Mouse (Mus musculus) liver, embryonic 15.5 days (tissue): ENCODE measurements around the gene Hist2h3c2. TPM values are rescaled to one million over a fixed set of nuclear protein-coding genes. Genes with fewer than 3 reads are reported as not detected.

ENCODE experiments used
- ATAC-seq: fragments of 200-750 bp; cut with Nextera tagmentation; 2 replicates; pipeline ENCODE4 v1.8.0; 2017; ENCODE audit warnings: moderate number of reproducible peaks, mild to moderate bottlenecking, moderate library complexity; ENCODE audit not compliant: insufficient read depth
- H3K27ac ChIP-seq: fragments of 300-500 bp; sonication (generic); replicated peaks from 2 replicates; pipeline ENCODE4 v1.5.1; 2015; ENCODE audit warnings: mild to moderate bottlenecking, inconsistent platforms
- H3K27me3 ChIP-seq: fragments of 300-500 bp; sonication (generic); 2 replicates; pipeline ENCODE4 v1.6.1; 2015; ENCODE audit warnings: mild to moderate bottlenecking, inconsistent platforms
- H3K36me3 ChIP-seq: fragments of 300-500 bp; sonication (generic); replicated peaks from 2 replicates; pipeline ENCODE4 v1.6.1; 2015; ENCODE audit warnings: moderate library complexity, mild to moderate bottlenecking, inconsistent platforms
- H3K4me1 ChIP-seq: fragments of 300-500 bp; sonication (generic); replicated peaks from 2 replicates; pipeline ENCODE4 v1.6.1; 2015; ENCODE audit warnings: inconsistent platforms
- H3K4me2 ChIP-seq: fragments of 300-500 bp; sonication (generic); 2 replicates; pipeline ENCODE4 v1.6.1; 2015; ENCODE audit warnings: moderate library complexity, mild to moderate bottlenecking, inconsistent platforms
- H3K4me3 ChIP-seq: fragments of 300-500 bp; sonication (generic); replicated peaks from 2 replicates; pipeline ENCODE4 v1.5.1; 2015; ENCODE audit warnings: mild to moderate bottlenecking, inconsistent platforms
- H3K9ac ChIP-seq: fragments of 300-500 bp; sonication (generic); 2 replicates; pipeline ENCODE4 v1.6.1; 2015; ENCODE audit warnings: moderate library complexity, mild to moderate bottlenecking, inconsistent platforms
- H3K9me3 ChIP-seq: fragments of 300-500 bp; sonication (generic); replicated peaks from 2 replicates; pipeline ENCODE4 v1.6.1; 2016; ENCODE audit warnings: inconsistent platforms
- WGBS: fragments of 180-500 bp; shearing (Covaris S2); methylation state at CpG from one replicate; pipeline ENCODE4 v1.1.7; 2015; ENCODE audit warnings: mixed read lengths; ENCODE audit not compliant: insufficient replicate concordance; 5-methylcytosine and 5-hydroxymethylcytosine counted together
- polyA plus RNA-seq: library from polyadenylated mRNA; unstranded; fragments of >200 nt; fragmentation: Nextera tagmentation; extraction: Ambion mirVana; gene quantifications from 2 replicates; pipeline ENCODE4 v1.2.1, GENCODE M21; 2015

The Hist2h3c2 gene
- polyA plus RNA-seq, 1 experiment from 2014 or later, result 13.6 TPM

DNA sequence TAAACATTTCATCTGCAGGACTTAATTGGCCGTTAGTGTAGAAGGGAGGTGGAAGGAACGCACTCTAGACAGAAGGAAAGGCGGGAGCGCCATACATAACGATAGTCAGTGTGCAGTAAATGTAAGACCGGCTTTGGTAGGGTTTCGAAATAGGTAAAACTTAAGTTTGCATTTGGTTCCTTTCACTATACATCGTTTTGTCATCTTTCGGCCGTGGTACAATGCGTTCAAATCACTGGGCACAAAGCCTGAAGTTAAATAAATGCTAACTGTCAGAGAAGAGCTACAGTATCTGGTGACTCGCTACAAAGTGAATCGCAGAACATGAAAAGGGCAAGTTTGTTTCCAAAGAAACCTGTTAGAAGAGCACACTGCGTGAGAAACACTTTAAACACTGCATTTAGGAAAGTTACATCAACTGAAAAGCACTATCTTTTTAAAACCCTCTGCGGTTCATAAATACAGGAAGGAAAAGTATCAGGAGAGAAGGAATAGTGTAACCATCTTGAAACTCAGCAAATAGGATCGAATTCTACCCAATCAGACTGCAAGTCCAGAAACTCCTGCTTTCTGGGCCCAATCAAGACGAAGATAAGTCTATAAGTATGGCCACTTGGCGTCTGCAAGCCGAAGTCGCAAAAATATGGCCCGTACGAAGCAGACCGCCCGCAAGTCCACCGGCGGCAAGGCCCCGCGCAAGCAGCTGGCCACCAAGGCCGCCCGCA is 29.3 kb upstream of the Hist2h3c2 start, which contains the start of gene Hist2h3b:
Hist2h3b (plus strand) TSS at position 604 of the 725 bp plus-strand sequence.
- H3K9me3 ChIP-seq, result no peaks in the 10 kb centered on the region
- peak within 1 kb of the TSS; percentile 74 for H3K9ac ChIP-seq
- peaks cover 46% of the 10 kb centered on the region for H3K4me1 ChIP-seq
- H3K27me3 ChIP-seq, result no peaks in the 10 kb centered on the region
- peak; percentile 35 for ATAC-seq
- no peaks in the 10 kb centered on the region for H3K36me3 ChIP-seq
- peak within 1 kb of the TSS; percentile 100 for H3K27ac ChIP-seq
- H3K4me2 ChIP-seq, result peak within 1 kb of the TSS; percentile 70
- 20% methylated on average over 30 of the region's 30 CpGs for WGBS
- H3K4me3 ChIP-seq, result peak within 1 kb of the TSS; percentile 66

DNA sequence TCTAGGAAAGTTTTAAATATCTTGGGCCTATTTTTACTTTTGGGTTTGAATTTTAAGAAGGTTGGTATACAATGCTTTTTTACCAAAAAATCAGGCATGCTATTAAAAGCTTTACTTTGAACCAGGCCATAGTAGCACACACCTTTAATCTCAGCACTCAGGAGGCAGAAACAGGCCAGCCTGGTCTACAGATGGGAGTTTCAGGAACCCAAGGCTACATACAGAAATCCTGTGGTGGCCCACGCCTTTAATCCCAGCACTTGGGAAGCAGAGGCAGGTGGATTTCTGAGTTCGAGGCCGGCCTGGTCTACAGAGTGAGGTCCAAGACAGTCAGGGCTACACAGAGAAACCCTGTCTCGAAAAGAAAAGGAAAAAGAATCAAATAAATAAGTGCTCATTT is 28.6 kb upstream of the Hist2h3c2 start:
- Histone ChIP-seq H3K4me2 (peak overlapping the region; percentile 61), H3K27me3 (no peaks in the 10 kb centered on the region), H3K27ac (peak overlapping the region; percentile 91), H3K9me3 (no peaks in the 10 kb centered on the region), H3K9ac (peak overlapping the region; percentile 54; the same call in 1 of the 2 replicates), H3K36me3 (no peaks in the 10 kb centered on the region), H3K4me1 (peaks cover 46% of the 10 kb centered on the region), H3K4me3 (peak overlapping the region; percentile 45)
- no peak for ATAC-seq
- 68% methylated on average over 4 of the region's 4 CpGs for WGBS

DNA sequence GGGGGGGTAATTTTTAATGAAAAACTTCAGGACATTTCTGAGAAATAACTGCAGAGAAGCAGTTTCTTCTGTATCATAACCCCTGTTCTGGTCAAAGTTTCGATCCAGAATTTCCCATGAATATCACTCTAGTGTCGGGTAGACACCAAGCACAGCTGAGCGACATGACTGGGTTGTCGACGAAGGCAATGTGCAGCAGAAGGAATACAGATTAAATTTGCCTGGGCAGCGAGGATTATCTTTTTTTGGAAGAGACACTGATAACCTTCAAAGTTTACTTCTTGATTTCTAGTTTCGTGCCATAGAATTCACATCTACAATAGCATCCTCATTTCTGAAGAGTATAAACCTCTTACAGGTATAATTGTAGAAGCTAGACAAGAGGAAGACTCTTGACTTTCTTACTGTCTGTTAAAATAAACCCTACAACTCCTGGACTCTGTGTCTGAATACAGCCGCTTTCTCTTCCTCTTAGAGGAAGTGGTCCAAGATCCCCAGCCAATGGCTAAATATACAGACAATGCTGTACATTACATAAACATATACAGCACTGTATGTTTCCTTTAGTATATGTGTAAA is 27.3 kb upstream of the Hist2h3c2 start:
- peaks cover 59% of the 10 kb centered on the region for H3K4me1 ChIP-seq
- peak overlapping the region; percentile 4 for H3K9ac ChIP-seq
- H3K27ac ChIP-seq, result peak overlapping the region; percentile 75
- H3K27me3 ChIP-seq, result no peaks in the 10 kb centered on the region
- no peaks in the 10 kb centered on the region for H3K9me3 ChIP-seq
- H3K4me2 ChIP-seq, result peak overlapping the region; percentile 16; the same call in 1 of the 2 replicates
- no peak overlapping the region for H3K4me3 ChIP-seq
- 45% methylated on average over 8 of the region's 8 CpGs for WGBS
- H3K36me3 ChIP-seq, result no peaks in the 10 kb centered on the region
- ATAC-seq, result no peak

DNA sequence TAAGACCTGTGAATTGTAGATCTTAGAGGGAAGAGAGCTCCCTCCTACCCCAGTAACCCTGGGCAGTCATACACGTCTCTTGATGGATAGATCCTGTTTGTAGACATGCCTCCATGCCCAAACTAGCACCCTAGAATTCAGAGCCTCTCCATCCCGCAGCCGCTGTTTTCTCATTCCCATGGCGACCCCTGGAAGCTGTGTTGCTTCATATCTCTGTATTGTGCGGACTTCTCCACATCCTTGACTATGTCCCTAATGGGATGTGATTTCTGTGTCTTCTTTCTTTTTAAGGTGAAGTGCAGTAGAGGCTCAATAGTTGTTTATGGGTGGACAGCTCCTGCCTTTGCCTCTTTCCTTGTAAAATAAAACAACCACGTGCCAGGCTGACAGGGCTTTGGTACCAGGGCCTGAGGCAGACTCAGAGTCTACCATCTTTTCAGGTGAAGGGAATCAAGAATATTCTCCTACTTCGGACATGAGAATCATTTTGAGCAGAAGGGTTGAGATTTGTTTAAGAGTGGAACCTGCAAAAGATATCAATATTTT is 25.6 kb upstream of the Hist2h3c2 start:
- no peak for ATAC-seq
- Histone ChIP-seq H3K9ac (peak overlapping the region; percentile 70), H3K9me3 (no peaks in the 10 kb centered on the region), H3K27ac (peak overlapping the region; percentile 100), H3K27me3 (no peaks in the 10 kb centered on the region), H3K4me2 (peak overlapping the region; percentile 80), H3K4me3 (peak overlapping the region; percentile 64), H3K4me1 (peaks cover 55% of the 10 kb centered on the region), H3K36me3 (no peaks in the 10 kb centered on the region)
- WGBS, result 55% methylated on average over 7 of the region's 7 CpGs

DNA sequence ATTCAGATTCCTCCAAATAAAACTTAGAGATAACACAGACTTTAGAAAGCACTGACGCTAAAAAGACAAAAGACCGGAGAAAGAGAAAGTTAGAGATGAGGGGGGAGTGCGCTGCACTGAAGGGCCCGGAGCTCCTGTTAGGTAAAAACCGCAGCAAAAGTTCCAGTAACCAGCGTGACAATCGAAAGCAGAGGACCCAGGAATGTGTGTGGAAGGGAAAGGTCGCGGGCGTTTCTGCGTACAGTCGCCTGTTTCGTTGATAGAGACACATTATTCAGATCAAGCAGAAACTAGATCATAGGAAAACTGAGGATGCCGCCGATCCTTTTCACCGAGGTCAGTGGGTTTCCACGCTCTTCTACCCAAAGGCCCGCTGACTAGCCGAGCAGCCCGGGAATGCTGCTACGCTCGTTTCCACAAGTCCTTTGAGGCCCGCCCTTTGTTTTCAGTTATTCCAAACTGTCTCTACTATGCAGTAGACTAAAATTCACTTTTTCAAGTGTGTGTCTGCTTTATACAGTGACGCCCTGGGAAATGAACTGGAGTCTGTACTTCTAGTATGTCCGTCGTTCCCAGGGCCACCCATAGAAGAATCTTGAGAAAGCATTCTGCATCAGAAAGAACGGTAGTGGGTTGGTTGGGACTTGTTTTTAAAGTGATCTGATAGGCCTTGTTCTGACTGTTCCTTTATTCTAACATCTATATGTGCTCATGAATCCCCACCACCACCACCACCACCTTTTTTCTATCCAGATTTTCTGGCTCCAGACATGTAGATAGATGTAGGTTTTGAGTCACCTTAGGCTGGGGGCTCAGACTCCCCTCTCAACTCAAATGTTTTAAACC is 24.9 kb upstream of the Hist2h3c2 start:
- no peak for ATAC-seq
- Histone ChIP-seq H3K27me3 (no peaks in the 10 kb centered on the region), H3K4me3 (peak overlapping the region; percentile 64), H3K36me3 (no peaks in the 10 kb centered on the region), H3K9me3 (no peaks in the 10 kb centered on the region), H3K27ac (peak overlapping the region; percentile 100), H3K4me2 (peak overlapping the region; percentile 80), H3K9ac (peak overlapping the region; percentile 70), H3K4me1 (peaks cover 55% of the 10 kb centered on the region)
- 5% methylated on average over 27 of the region's 27 CpGs for WGBS

DNA sequence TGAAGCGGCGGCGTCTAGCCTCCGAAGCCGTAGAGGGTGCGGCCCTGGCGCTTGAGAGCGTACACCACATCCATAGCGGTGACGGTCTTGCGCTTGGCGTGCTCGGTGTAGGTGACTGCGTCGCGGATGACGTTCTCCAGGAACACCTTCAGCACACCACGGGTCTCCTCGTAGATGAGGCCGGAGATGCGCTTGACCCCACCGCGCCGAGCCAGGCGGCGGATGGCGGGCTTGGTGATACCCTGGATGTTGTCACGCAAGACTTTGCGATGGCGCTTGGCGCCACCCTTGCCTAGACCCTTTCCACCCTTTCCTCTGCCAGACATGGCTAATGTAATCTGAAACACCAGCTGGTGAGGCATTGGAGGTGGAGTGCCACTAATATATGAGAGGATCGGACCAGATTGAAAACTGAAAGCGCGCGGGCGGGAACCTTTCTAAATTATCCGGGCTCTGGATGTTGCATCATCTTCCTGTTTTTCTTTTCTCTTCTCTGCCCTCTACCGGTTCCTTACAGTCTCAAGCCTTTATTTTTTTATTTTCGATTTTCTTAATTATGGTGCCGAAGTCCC is 24.1 kb upstream of the Hist2h3c2 start, which contains the start of gene Hist2h4:
Hist2h4 (minus strand) TSS at position 333 of the 572 bp plus-strand sequence.
- Histone ChIP-seq H3K27me3 (no peaks in the 10 kb centered on the region), H3K4me1 (peaks cover 52% of the 10 kb centered on the region), H3K9me3 (no peaks in the 10 kb centered on the region), H3K4me3 (peak within 1 kb of the TSS; percentile 64), H3K27ac (peak within 1 kb of the TSS; percentile 100), H3K36me3 (no peaks in the 10 kb centered on the region), H3K4me2 (peak within 1 kb of the TSS; percentile 80), H3K9ac (peak within 1 kb of the TSS; percentile 70)
- WGBS, result under 1% methylated on average over 40 of the region's 40 CpGs
- peak; percentile 86 for ATAC-seq

DNA sequence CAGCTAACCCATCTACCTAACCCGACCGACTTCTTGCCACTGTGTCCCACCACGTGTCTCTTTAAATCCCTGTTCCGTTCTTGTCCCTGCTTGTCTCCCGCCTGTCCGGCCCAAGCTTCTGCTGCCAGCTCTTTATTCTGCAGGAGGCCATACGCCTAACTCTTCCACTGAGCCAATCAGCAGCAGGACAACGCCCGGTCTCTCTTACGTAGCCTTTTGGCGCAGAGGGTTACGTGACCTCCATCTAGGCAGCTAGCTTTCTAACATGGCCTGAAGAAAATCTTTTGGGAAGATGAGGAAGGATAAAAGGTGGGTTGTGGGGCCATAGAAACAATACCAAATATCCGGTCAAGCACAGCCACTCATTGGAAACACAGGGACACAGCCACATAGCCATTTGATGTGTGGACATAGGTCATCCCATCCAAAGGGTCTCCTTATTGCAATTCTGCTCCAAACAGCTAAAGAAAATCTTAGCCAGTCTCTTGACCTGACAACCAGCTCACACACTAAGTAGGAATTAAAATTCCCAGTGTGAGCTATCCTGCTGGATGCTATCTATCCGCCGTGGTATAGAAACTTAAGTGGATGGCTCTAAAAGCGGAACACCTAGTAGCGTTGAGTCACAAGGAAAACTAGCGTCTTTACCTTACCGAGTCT is 23.4 kb upstream of the Hist2h3c2 start:
- ATAC-seq, result peak; percentile 71
- peak overlapping the region; percentile 70 for H3K9ac ChIP-seq
- under 1% methylated on average over 19 of the region's 19 CpGs for WGBS
- H3K27me3 ChIP-seq, result no peaks in the 10 kb centered on the region
- H3K9me3 ChIP-seq, result no peaks in the 10 kb centered on the region
- no peaks in the 10 kb centered on the region for H3K36me3 ChIP-seq
- peak overlapping the region; percentile 100 for H3K27ac ChIP-seq
- peak overlapping the region; percentile 64 for H3K4me3 ChIP-seq
- peaks cover 47% of the 10 kb centered on the region for H3K4me1 ChIP-seq
- H3K4me2 ChIP-seq, result peak overlapping the region; percentile 80

DNA sequence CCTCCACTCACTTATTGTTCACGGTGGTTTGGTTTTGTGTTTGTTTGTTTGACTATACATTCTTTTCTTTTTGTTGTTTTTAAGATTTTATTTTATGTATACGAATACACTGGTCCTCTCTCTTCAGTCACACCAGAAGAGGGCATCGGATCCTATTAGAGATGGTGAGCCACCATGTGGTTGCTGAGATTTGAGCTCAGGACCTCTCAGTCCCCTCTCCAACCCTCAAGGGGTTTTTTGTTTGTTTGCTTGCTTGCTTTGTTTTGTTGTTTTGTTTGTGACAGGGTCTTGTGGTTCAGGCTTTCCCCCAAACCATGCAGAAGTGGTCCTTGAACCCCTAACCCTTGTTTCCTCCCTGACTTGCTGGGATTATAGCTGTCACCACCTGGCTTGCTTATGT is 22.7 kb upstream of the Hist2h3c2 start:
- Histone ChIP-seq H3K4me3 (peak overlapping the region; percentile 64), H3K36me3 (no peaks in the 10 kb centered on the region), H3K9me3 (no peaks in the 10 kb centered on the region), H3K27me3 (no peaks in the 10 kb centered on the region), H3K27ac (peak overlapping the region; percentile 100), H3K4me2 (peak overlapping the region; percentile 80), H3K9ac (peak overlapping the region; percentile 70), H3K4me1 (peaks cover 46% of the 10 kb centered on the region)
- no peak for ATAC-seq
- 55% methylated on average over 3 of the region's 3 CpGs for WGBS

DNA sequence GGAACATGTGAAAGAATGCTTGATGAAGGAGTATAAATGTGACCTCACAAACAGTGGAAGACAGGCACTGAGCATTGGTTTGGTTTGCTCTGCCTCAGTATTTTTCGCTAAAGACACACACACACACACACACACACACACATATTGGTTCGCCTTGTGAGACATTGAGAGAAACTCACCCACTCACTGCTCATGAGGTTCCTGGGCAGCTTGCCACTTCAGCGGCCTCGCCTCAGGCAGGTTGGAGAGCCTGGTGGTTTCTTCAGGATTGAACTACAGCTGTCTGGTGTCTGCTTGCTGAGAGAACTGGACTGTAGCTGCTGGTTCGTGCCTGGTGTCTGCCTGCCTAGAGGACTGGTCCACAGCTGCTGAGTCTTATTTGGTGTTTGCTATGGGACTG is 21.3 kb upstream of the Hist2h3c2 start:
- H3K4me3 ChIP-seq, result no peak overlapping the region
- no peak overlapping the region for H3K9ac ChIP-seq
- H3K27me3 ChIP-seq, result no peaks in the 10 kb centered on the region
- H3K27ac ChIP-seq, result no peak overlapping the region
- H3K9me3 ChIP-seq, result no peaks in the 10 kb centered on the region
- peaks cover 47% of the 10 kb centered on the region for H3K4me1 ChIP-seq
- H3K36me3 ChIP-seq, result no peaks in the 10 kb centered on the region
- ATAC-seq, result no peak
- no peak overlapping the region for H3K4me2 ChIP-seq
- WGBS, result 70% methylated on average over 5 of the region's 5 CpGs

DNA sequence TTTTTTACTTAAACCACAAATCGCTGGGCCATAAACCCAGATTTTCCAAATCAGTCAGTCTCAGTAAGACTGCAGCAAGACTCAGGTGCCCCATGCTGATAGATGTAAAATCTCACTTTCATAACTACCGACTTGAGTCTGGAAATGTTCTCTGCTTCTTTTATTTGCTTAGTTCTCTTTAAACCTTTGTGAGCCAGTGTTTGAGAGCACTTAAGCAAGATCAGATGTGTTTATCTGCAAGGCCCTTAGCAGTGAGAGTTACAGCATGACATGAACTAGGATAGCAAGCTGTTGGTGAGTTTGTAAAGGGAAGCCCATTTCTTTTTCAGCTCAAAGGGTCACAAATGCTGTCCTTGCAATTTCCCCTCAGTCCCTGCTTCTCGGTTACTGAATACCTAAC is 18.3 kb upstream of the Hist2h3c2 start:
- Histone ChIP-seq H3K9ac (no peak overlapping the region), H3K4me2 (no peak overlapping the region), H3K9me3 (no peaks in the 10 kb centered on the region), H3K4me1 (peaks cover 54% of the 10 kb centered on the region), H3K27ac (no peak overlapping the region; the same call in 1 of the 2 replicates), H3K27me3 (no peaks in the 10 kb centered on the region), H3K36me3 (no peaks in the 10 kb centered on the region), H3K4me3 (no peak overlapping the region)
- WGBS, result 66% methylated on average over 3 of the region's 3 CpGs
- no peak for ATAC-seq
